Mouse (Mus musculus) embryonic facial prominence, embryonic 11.5 days (tissue): ENCODE measurements around the gene Cmah. TPM values are rescaled to one million over a fixed set of nuclear protein-coding genes. Genes with fewer than 3 reads are reported as not detected.

ENCODE experiments used
- ATAC-seq: fragments of 200-750 bp; cut with Nextera tagmentation; replicated peaks from 2 replicates; pipeline ENCODE4 v1.8.0; 2017; ENCODE audit warnings: low read depth; ENCODE audit not compliant: insufficient number of reproducible peaks, low FRiP score, low TSS enrichment
- DNase-seq: peaks from one replicate; pipeline ENCODE4 v3.0.0-alpha.2; 2015; ENCODE audit warnings: low spot score
- H3K27ac ChIP-seq: fragments of 300-500 bp; sonication (generic); replicated peaks from 2 replicates; pipeline ENCODE4 v1.5.1; 2014; ENCODE audit warnings: mild to moderate bottlenecking, low read depth, low read length, control low read depth
- H3K27me3 ChIP-seq: fragments of 300-500 bp; sonication (generic); 2 replicates; pipeline ENCODE4 v1.6.1; 2014; ENCODE audit warnings: mild to moderate bottlenecking, low read length, moderate library complexity, mixed read lengths; ENCODE audit not compliant: control insufficient read depth, insufficient read depth
- H3K36me3 ChIP-seq: fragments of 300-500 bp; sonication (generic); replicated peaks from 2 replicates; pipeline ENCODE4 v1.6.1; 2014; ENCODE audit warnings: low read depth, mild to moderate bottlenecking, low read length, moderate library complexity, mixed read lengths; ENCODE audit not compliant: control insufficient read depth, insufficient read depth
- H3K4me1 ChIP-seq: fragments of 300-500 bp; sonication (generic); 2 replicates; pipeline ENCODE4 v1.6.1; 2014; ENCODE audit warnings: low read length, mixed read lengths; ENCODE audit not compliant: control insufficient read depth, insufficient read depth
- H3K4me2 ChIP-seq: fragments of 300-500 bp; sonication (generic); 2 replicates; pipeline ENCODE4 v1.6.1; 2014; ENCODE audit warnings: low read depth, mild to moderate bottlenecking, control low read depth, low read length, moderate library complexity
- H3K4me3 ChIP-seq: fragments of 300-500 bp; sonication (generic); 2 replicates; pipeline ENCODE4 v1.5.1; 2014; ENCODE audit warnings: low read depth, low read length, control low read depth
- H3K9ac ChIP-seq: fragments of 300-500 bp; sonication (generic); replicated peaks from 2 replicates; pipeline ENCODE4 v1.6.1; 2014; ENCODE audit warnings: mild to moderate bottlenecking, control low read depth, low read length
- H3K9me3 ChIP-seq: fragments of 300-500 bp; sonication (generic); replicated peaks from 2 replicates; pipeline ENCODE4 v1.6.1; 2016; ENCODE audit warnings: mild to moderate bottlenecking, low read length, inconsistent platforms, mixed read lengths; ENCODE audit not compliant: control insufficient read depth
- WGBS: fragments of 180-500 bp; shearing (Covaris S2); extraction: QIAGEN DNeasy Blood & Tissue Kit; methylation state at CpG from one replicate; pipeline ENCODE4 v1.1.7; 2014; 5-methylcytosine and 5-hydroxymethylcytosine counted together
- polyA plus RNA-seq: library from polyadenylated mRNA; unstranded; fragments of >200 nt; fragmentation: Nextera tagmentation; extraction: Ambion mirVana; gene quantifications from 2 replicates; pipeline ENCODE4 v1.2.1, GENCODE M21; 2014

Cmah gene
- polyA plus RNA-seq, 1 experiment from 2014 or later, result 0.45 TPM

- no peaks in the 10 kb centered on the region for H3K9me3 ChIP-seq
- no peak overlapping the region for H3K27ac ChIP-seq
- no peaks in the 10 kb centered on the region for H3K4me1 ChIP-seq
- no peak overlapping the region for H3K4me3 ChIP-seq
- ATAC-seq, result no peak
- no peak overlapping the region for H3K4me2 ChIP-seq
- H3K36me3 ChIP-seq, result no peaks in the 10 kb centered on the region
- DNase-seq, result no peak
- no peak overlapping the region for H3K9ac ChIP-seq
- H3K27me3 ChIP-seq, result no peaks in the 10 kb centered on the region
These were observed 75.8 kb downstream of the Cmah start for GRCm38 (mm10) chr13:24403054-24403453.

- WGBS, result 89% methylated on average over 2 of the region's 2 CpGs
These were observed 79.6 kb downstream of the Cmah start for GRCm38 (mm10) chr13:24406847-24407246.

GRCm38 (mm10) chr13:24414635-24415206 is 87.5 kb downstream of the Cmah start:
- Histone ChIP-seq H3K27me3 (no peaks in the 10 kb centered on the region), H3K27ac (no peak overlapping the region), H3K4me2 (no peak overlapping the region), H3K4me3 (no peak overlapping the region), H3K36me3 (no peaks in the 10 kb centered on the region), H3K4me1 (no peaks in the 10 kb centered on the region), H3K9me3 (no peaks in the 10 kb centered on the region), H3K9ac (no peak overlapping the region)
- ATAC-seq (no peak), DNase-seq (no peak)
- 67% methylated on average over 4 of the region's 4 CpGs for WGBS

More at GRCm38 (mm10) chr13:24406847-24407246, 79.6 kb downstream of the Cmah start:
- Histone ChIP-seq H3K9ac (no peak overlapping the region), H3K27me3 (no peaks in the 10 kb centered on the region), H3K4me1 (no peaks in the 10 kb centered on the region), H3K4me3 (no peak overlapping the region), H3K4me2 (no peak overlapping the region), H3K9me3 (no peaks in the 10 kb centered on the region), H3K36me3 (no peaks in the 10 kb centered on the region), H3K27ac (no peak overlapping the region)
- no peak for DNase-seq
- ATAC-seq, result no peak

GRCm38 (mm10) chr13:24415506-24416206 is 88.5 kb downstream of the Cmah start:
- WGBS, result 75% methylated on average over 13 of the region's 13 CpGs
- no peak for DNase-seq

GRCm38 (mm10) chr13:24416409-24416808 is 89.2 kb downstream of the Cmah start:
- Histone ChIP-seq H3K27me3 (no peaks in the 10 kb centered on the region), H3K9ac (no peak overlapping the region), H3K27ac (no peak overlapping the region), H3K36me3 (no peaks in the 10 kb centered on the region), H3K4me2 (no peak overlapping the region), H3K4me1 (no peaks in the 10 kb centered on the region), H3K4me3 (no peak overlapping the region), H3K9me3 (no peaks in the 10 kb centered on the region)
- DNase-seq (peak; percentile 43), ATAC-seq (no peak)
- 34% methylated on average over 4 of the region's 4 CpGs for WGBS

More at GRCm38 (mm10) chr13:24415506-24416206, 88.5 kb downstream of the Cmah start:
- Histone ChIP-seq H3K4me1 (no peaks in the 10 kb centered on the region), H3K4me2 (no peak overlapping the region), H3K9me3 (no peaks in the 10 kb centered on the region), H3K36me3 (no peaks in the 10 kb centered on the region), H3K27ac (no peak overlapping the region), H3K4me3 (no peak overlapping the region), H3K27me3 (no peaks in the 10 kb centered on the region), H3K9ac (no peak overlapping the region)
- no peak for ATAC-seq

- ATAC-seq (no peak), DNase-seq (no peak)
- Histone ChIP-seq H3K9ac (no peak overlapping the region), H3K9me3 (no peaks in the 10 kb centered on the region), H3K4me1 (no peaks in the 10 kb centered on the region), H3K4me3 (no peak overlapping the region), H3K4me2 (no peak overlapping the region), H3K27ac (no peak overlapping the region), H3K36me3 (no peaks in the 10 kb centered on the region), H3K27me3 (no peaks in the 10 kb centered on the region)
- WGBS, result 61% methylated on average over 1 of the region's 1 CpGs
These were observed 90.8 kb downstream of the Cmah start for GRCm38 (mm10) chr13:24418024-24418423.

GRCm38 (mm10) chr13:24418814-24419213 is 91.6 kb downstream of the Cmah start:
- Histone ChIP-seq H3K27me3 (no peaks in the 10 kb centered on the region), H3K36me3 (no peaks in the 10 kb centered on the region), H3K9ac (no peak overlapping the region), H3K4me2 (no peak overlapping the region), H3K9me3 (no peaks in the 10 kb centered on the region), H3K4me1 (no peaks in the 10 kb centered on the region), H3K27ac (no peak overlapping the region), H3K4me3 (no peak overlapping the region)
- ATAC-seq (no peak), DNase-seq (no peak)
- 78% methylated on average over 4 of the region's 4 CpGs for WGBS

GRCm38 (mm10) chr13:24419560-24420250 is 92.5 kb downstream of the Cmah start:
- Histone ChIP-seq H3K4me2 (no peak overlapping the region), H3K36me3 (no peaks in the 10 kb centered on the region), H3K9me3 (no peaks in the 10 kb centered on the region), H3K27me3 (no peaks in the 10 kb centered on the region), H3K4me1 (no peaks in the 10 kb centered on the region), H3K4me3 (no peak overlapping the region), H3K9ac (no peak overlapping the region), H3K27ac (no peak overlapping the region)
- ATAC-seq (no peak), DNase-seq (no peak)
- WGBS, result 79% methylated on average over 13 of the region's 13 CpGs
